Mouse (Mus musculus) heart, embryonic 13.5 days (tissue): Measurements from ENCODE around the gene Tspan17. TPM values are rescaled to one million over a fixed set of nuclear protein-coding genes. Genes with fewer than 3 reads are reported as not detected.

ENCODE experiments used
- ATAC-seq: fragments of 200-750 bp; cut with Nextera tagmentation; 2 replicates; pipeline ENCODE4 v1.8.0; 2017; ENCODE audit warnings: moderate TSS enrichment; ENCODE audit not compliant: insufficient number of reproducible peaks, low FRiP score, low TSS enrichment; ENCODE audit errors: extremely low read depth
- H3K27ac ChIP-seq: fragments of 300-500 bp; sonication (generic); replicated peaks from 2 replicates; pipeline ENCODE4 v1.5.1; 2015; ENCODE audit warnings: moderate library complexity, mild to moderate bottlenecking, inconsistent platforms
- H3K27me3 ChIP-seq: fragments of 300-500 bp; sonication (generic); replicated peaks from 2 replicates; pipeline ENCODE4 v1.6.1; 2015; ENCODE audit warnings: mild to moderate bottlenecking, inconsistent platforms
- H3K36me3 ChIP-seq: fragments of 300-500 bp; sonication (generic); 2 replicates; pipeline ENCODE4 v1.6.1; 2015; ENCODE audit warnings: mild to moderate bottlenecking, inconsistent platforms
- H3K4me1 ChIP-seq: fragments of 300-500 bp; sonication (generic); 2 replicates; pipeline ENCODE4 v1.6.1; 2015; ENCODE audit warnings: inconsistent platforms
- H3K4me2 ChIP-seq: fragments of 300-500 bp; sonication (generic); 2 replicates; pipeline ENCODE4 v1.6.1; 2015; ENCODE audit warnings: inconsistent platforms, mild to moderate bottlenecking, moderate library complexity
- H3K4me3 ChIP-seq: fragments of 300-500 bp; sonication (generic); 2 replicates; pipeline ENCODE4 v1.5.1; 2015; ENCODE audit warnings: moderate library complexity, mild to moderate bottlenecking, inconsistent platforms
- H3K9ac ChIP-seq: fragments of 300-500 bp; sonication (generic); 2 replicates; pipeline ENCODE4 v1.6.1; 2015; ENCODE audit warnings: inconsistent platforms, mild to moderate bottlenecking, moderate library complexity
- H3K9me3 ChIP-seq: fragments of 300-500 bp; sonication (generic); 2 replicates; pipeline ENCODE4 v1.6.1; 2016; ENCODE audit warnings: inconsistent platforms
- WGBS: fragments of 180-500 bp; shearing (Covaris S2); methylation state at CpG from one replicate; pipeline ENCODE4 v1.1.7; 2015; ENCODE audit warnings: mixed read lengths; 5-methylcytosine and 5-hydroxymethylcytosine counted together
- polyA plus RNA-seq: library from polyadenylated mRNA; unstranded; fragments of >200 nt; fragmentation: Nextera tagmentation; extraction: Ambion mirVana; gene quantifications from 2 replicates; pipeline ENCODE4 v1.2.1, GENCODE M21; 2015

Gene Tspan17
- polyA plus RNA-seq, 1 experiment from 2014 or later, result 5.3 TPM

GRCm38 (mm10) chr13:54794002-54794577, 4.9 kb downstream of the Tspan17 start:
- WGBS, result 77% methylated on average over 16 of the region's 16 CpGs
- peaks cover 84% of the 10 kb centered on the region for H3K27me3 ChIP-seq
- no peaks in the 10 kb centered on the region for H3K36me3 ChIP-seq
- H3K4me3 ChIP-seq, result no peak overlapping the region
- no peak overlapping the region for H3K27ac ChIP-seq
- peaks cover 12% of the 10 kb centered on the region for H3K4me1 ChIP-seq
- no peak for ATAC-seq
- no peak overlapping the region for H3K9ac ChIP-seq
- no peak overlapping the region for H3K4me2 ChIP-seq
- no peaks in the 10 kb centered on the region for H3K9me3 ChIP-seq

DNA sequence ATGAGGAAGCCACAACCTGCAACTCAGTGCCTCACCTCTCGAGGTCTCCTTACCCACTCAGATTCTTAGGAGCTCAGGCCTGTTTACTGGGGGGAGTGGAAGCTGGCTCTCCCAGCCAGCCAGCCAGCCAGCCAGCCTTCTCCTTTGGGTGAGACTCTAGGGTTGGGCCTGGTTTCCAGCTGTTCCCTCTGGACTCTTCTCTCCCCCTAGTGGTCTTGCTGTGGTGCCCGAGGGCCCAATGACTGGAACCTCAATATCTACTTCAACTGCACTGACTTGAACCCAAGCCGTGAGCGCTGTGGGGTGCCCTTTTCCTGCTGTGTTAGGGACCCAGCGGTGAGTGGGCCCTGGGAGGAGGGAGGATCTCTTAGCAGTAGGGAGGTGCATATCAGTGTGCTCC, 5.7 kb downstream of the Tspan17 start:
- Histone ChIP-seq H3K4me3 (no peak overlapping the region), H3K9me3 (no peaks in the 10 kb centered on the region), H3K4me1 (peaks cover 8% of the 10 kb centered on the region), H3K27me3 (peaks cover 82% of the 10 kb centered on the region), H3K27ac (no peak overlapping the region), H3K4me2 (no peak overlapping the region), H3K9ac (no peak overlapping the region), H3K36me3 (no peaks in the 10 kb centered on the region)
- ATAC-seq, result no peak
- WGBS, result 35% methylated on average over 5 of the region's 5 CpGs

DNA sequence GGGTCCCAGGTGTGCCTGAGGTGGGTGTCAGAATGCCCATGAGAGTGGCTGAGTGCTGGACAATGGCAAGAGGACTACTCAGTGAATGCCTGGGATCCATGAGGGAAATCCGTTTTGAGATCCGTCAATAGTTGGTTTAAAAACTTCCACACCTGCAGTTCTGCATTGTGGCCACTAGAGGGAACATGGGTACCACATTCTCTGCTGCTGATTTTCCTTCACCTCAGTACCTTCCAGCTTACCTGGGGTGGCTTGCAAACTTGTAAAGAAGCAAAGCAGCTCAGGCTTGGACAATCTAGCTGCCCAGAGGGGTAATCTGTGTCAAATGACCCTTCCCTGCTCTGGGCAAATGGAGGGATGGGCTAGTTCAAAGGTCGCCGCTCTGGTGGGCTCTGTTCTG, 8.2 kb downstream of the Tspan17 start:
- peaks cover 61% of the 10 kb centered on the region for H3K27me3 ChIP-seq
- no peak overlapping the region for H3K9ac ChIP-seq
- no peak overlapping the region for H3K27ac ChIP-seq
- no peak overlapping the region for H3K4me2 ChIP-seq
- no peak for ATAC-seq
- H3K9me3 ChIP-seq, result no peaks in the 10 kb centered on the region
- no peak overlapping the region for H3K4me3 ChIP-seq
- no peaks in the 10 kb centered on the region for H3K36me3 ChIP-seq
- WGBS, result 37% methylated on average over 4 of the region's 4 CpGs
- H3K4me1 ChIP-seq, result peaks cover 4% of the 10 kb centered on the region; the same call in 1 of the 2 replicates

- WGBS, result 73% methylated on average over 16 of the region's 16 CpGs
These were observed 8.9 kb downstream of the Tspan17 start for GRCm38 (mm10) chr13:54797861-54798643.

DNA sequence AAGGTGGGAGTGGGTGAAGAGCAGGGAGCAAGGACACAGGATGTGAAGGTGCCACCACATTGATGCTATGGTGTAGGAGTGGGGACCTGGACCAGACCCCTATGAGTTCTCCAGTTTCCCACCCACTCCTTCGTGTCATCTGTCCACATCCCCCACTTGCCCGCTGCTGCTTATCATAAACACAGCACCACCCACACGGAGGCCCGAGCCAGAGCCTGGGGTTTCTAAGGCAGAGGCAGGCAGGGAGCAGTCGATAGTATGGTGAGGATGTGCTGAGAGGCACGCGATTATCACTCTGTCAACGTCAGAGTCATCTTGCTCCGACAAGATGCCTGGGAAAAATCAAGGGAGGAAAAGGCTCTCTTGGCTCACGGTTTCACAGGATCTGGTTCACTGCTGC, 9.6 kb downstream of the Tspan17 start:
- Histone ChIP-seq H3K27me3 (peaks cover 59% of the 10 kb centered on the region), H3K9me3 (no peaks in the 10 kb centered on the region), H3K4me2 (no peak overlapping the region), H3K4me1 (0 out of 2 replicates have a peak, but pooled peaks cover 2% of the 10 kb centered on the region), H3K36me3 (no peaks in the 10 kb centered on the region), H3K27ac (no peak overlapping the region), H3K9ac (no peak overlapping the region), H3K4me3 (no peak overlapping the region)
- 46% methylated on average over 10 of the region's 10 CpGs for WGBS
- ATAC-seq, result no peak

More at GRCm38 (mm10) chr13:54797861-54798643, 8.9 kb downstream of the Tspan17 start:
- Histone ChIP-seq H3K9ac (no peak overlapping the region), H3K27me3 (peaks cover 58% of the 10 kb centered on the region), H3K9me3 (no peaks in the 10 kb centered on the region), H3K4me3 (no peak overlapping the region), H3K4me1 (0 out of 2 replicates have a peak, but pooled peaks cover 2% of the 10 kb centered on the region), H3K27ac (no peak overlapping the region), H3K36me3 (no peaks in the 10 kb centered on the region), H3K4me2 (no peak overlapping the region)
- ATAC-seq, result no peak

GRCm38 (mm10) chr13:54799701-54800100, 10.5 kb downstream of the Tspan17 start:
- ATAC-seq, result no peak
- H3K9me3 ChIP-seq, result no peaks in the 10 kb centered on the region
- H3K4me3 ChIP-seq, result peak overlapping the region; percentile 25; the same call in 1 of the 2 replicates
- 0 out of 2 replicates have a peak, but pooled peaks cover 2% of the 10 kb centered on the region for H3K4me1 ChIP-seq
- 13% methylated on average over 9 of the region's 9 CpGs for WGBS
- no peaks in the 10 kb centered on the region for H3K36me3 ChIP-seq
- no peak overlapping the region for H3K27ac ChIP-seq
- H3K4me2 ChIP-seq, result peak overlapping the region; percentile 62
- H3K27me3 ChIP-seq, result peaks cover 61% of the 10 kb centered on the region
- H3K9ac ChIP-seq, result no peak overlapping the region; the same call in 1 of the 2 replicates

DNA sequence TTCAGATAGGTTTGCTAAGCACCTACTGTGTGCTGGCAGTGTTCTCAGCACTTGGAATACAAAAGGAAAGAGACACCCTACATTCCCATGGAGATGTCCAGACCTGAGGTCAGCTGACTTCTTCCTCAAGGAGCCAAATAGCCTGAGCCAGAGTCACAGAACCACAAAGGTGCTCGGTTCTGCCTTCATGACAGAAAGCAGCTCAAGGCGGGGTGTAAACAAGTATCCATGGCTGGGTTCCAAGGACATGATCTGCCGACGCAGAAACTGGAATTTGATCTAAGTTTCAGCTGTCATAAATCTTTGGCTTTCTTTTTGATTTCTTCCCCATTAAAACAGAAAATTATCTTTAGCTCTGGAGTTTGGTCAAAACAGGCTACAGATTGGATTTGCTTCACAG, 11.0 kb downstream of the Tspan17 start:
- no peak overlapping the region for H3K4me3 ChIP-seq
- H3K27me3 ChIP-seq, result peaks cover 61% of the 10 kb centered on the region
- H3K9ac ChIP-seq, result no peak overlapping the region
- H3K4me2 ChIP-seq, result no peak overlapping the region
- H3K9me3 ChIP-seq, result no peaks in the 10 kb centered on the region
- 0 out of 2 replicates have a peak, but pooled peaks cover 2% of the 10 kb centered on the region for H3K4me1 ChIP-seq
- H3K27ac ChIP-seq, result no peak overlapping the region
- no peak for ATAC-seq
- H3K36me3 ChIP-seq, result no peaks in the 10 kb centered on the region
- WGBS, result 70% methylated on average over 4 of the region's 4 CpGs

GRCm38 (mm10) chr13:54803010-54803409, 13.8 kb downstream of the Tspan17 start:
- Histone ChIP-seq H3K9ac (no peak overlapping the region), H3K36me3 (no peaks in the 10 kb centered on the region), H3K4me3 (no peak overlapping the region), H3K9me3 (no peaks in the 10 kb centered on the region), H3K4me2 (no peak overlapping the region), H3K27ac (no peak overlapping the region), H3K4me1 (0 out of 2 replicates have a peak, but pooled peaks cover 2% of the 10 kb centered on the region), H3K27me3 (peaks cover 68% of the 10 kb centered on the region)
- no peak for ATAC-seq
- whole genome bisulfite sequencing, result 68% methylated on average over 6 of the region's 6 CpGs

DNA sequence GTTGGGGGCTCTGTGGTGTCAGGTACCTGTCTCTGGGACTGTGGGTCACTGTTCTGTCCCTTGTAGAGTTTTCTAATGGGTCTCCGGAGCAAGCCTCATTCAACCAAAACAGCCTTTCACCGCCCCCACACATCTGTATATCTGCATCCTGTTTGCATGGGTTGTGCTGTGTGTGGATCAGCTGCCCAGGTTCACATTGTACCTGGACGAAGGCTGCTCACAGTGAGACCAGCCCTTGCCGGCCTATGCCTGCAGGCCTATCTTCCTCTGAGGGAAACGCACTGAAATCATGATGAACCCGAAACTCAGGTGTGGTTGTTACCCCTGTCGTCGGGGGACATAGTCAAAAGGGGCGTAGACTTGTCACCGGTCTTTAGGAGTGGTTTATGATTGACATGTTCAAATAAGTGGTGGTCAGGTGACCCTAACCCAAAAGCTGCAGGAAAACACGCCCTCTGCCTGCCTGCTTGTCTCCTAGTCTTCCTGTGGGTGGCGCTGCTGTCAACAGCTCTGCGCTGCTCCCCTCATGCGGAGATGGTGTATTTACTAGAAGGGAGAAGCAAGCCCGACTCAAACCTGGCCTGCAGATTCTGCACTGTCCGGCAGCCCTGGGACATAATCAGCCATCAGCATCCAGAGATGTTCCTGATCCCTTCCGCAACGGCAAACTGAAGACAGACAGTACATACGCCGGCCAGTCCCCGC, 16.1 kb downstream of the Tspan17 start:
- no peaks in the 10 kb centered on the region for H3K4me1 ChIP-seq
- no peak overlapping the region for H3K9ac ChIP-seq
- peaks cover 68% of the 10 kb centered on the region for H3K27me3 ChIP-seq
- ATAC-seq, result no peak
- no peaks in the 10 kb centered on the region for H3K9me3 ChIP-seq
- no peak overlapping the region for H3K4me2 ChIP-seq
- H3K36me3 ChIP-seq, result no peaks in the 10 kb centered on the region
- no peak overlapping the region for H3K4me3 ChIP-seq
- WGBS, result 36% methylated on average over 21 of the region's 21 CpGs
- H3K27ac ChIP-seq, result no peak overlapping the region

- WGBS, result 44% methylated on average over 13 of the region's 13 CpGs
- no peak overlapping the region for H3K27ac ChIP-seq
- no peaks in the 10 kb centered on the region for H3K36me3 ChIP-seq
- H3K4me1 ChIP-seq, result no peaks in the 10 kb centered on the region
- H3K9me3 ChIP-seq, result no peaks in the 10 kb centered on the region
- no peak for ATAC-seq
- H3K27me3 ChIP-seq, result peaks cover 68% of the 10 kb centered on the region
- no peak overlapping the region for H3K4me2 ChIP-seq
- H3K4me3 ChIP-seq, result no peak overlapping the region
- H3K9ac ChIP-seq, result no peak overlapping the region
These were observed 17.3 kb downstream of the Tspan17 start for GRCm38 (mm10) chr13:54806434-54806976.

DNA sequence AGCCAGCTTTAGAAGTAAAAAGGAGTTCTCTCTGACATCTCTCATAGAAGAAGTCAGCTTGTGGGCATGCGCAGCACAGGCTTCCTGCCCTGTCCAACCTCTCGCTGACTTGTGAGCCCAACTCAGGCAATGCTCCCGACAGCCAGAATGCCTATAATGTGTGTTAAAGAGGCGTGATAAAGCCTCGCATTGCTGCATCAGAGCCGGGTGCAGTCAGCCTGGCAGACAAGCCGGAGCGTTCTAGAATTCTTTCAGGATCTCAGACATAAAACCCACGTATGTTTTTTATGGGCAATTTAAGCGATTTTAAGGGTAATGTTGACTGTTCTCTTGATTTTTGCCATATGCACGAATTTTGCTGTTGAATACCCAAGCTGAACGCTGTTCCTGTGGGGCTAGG, 18.9 kb downstream of the Tspan17 start:
- Histone ChIP-seq H3K9me3 (no peaks in the 10 kb centered on the region), H3K9ac (no peak overlapping the region), H3K36me3 (no peaks in the 10 kb centered on the region), H3K4me1 (no peaks in the 10 kb centered on the region), H3K4me3 (no peak overlapping the region), H3K27me3 (peaks cover 60% of the 10 kb centered on the region), H3K27ac (no peak overlapping the region), H3K4me2 (no peak overlapping the region)
- ATAC-seq, result no peak
- WGBS, result 64% methylated on average over 12 of the region's 12 CpGs
